Mouse (Mus musculus) forebrain, embryonic 10.5 days (tissue): Measurements from ENCODE around the gene Rbm47. TPM values are rescaled to one million over a fixed set of nuclear protein-coding genes. Genes with fewer than 3 reads are reported as not detected.

ENCODE experiments used
- DNase-seq: peaks from one replicate; pipeline ENCODE4 v3.0.0-alpha.2; 2017; ENCODE audit warnings: low spot score; ENCODE audit errors: extremely low spot score
- H3K27ac ChIP-seq: fragments of 300-500 bp; sonication (generic); 2 replicates; pipeline ENCODE4 v1.5.1; 2016; ENCODE audit warnings: mild to moderate bottlenecking
- H3K27me3 ChIP-seq: fragments of 300-500 bp; sonication (generic); 2 replicates; pipeline ENCODE4 v1.6.1; 2016; ENCODE audit warnings: mild to moderate bottlenecking; ENCODE audit not compliant: poor library complexity, severe bottlenecking
- H3K36me3 ChIP-seq: fragments of 300-500 bp; sonication (generic); replicated peaks from 2 replicates; pipeline ENCODE4 v1.6.1; 2016; ENCODE audit warnings: mild to moderate bottlenecking, moderate library complexity
- H3K4me1 ChIP-seq: fragments of 300-500 bp; sonication (generic); 2 replicates; pipeline ENCODE4 v1.6.1; 2016
- H3K4me3 ChIP-seq: fragments of 300-500 bp; sonication (generic); 2 replicates; pipeline ENCODE4 v1.5.1; 2016; ENCODE audit warnings: mild to moderate bottlenecking, moderate library complexity
- H3K9me3 ChIP-seq: fragments of 300-500 bp; sonication (generic); 2 replicates; pipeline ENCODE4 v1.6.1; 2016; ENCODE audit warnings: mild to moderate bottlenecking, moderate library complexity
- WGBS: fragments of 180-500 bp; shearing (Covaris S2); methylation state at CpG from one replicate; pipeline ENCODE4 v1.1.7; 2016; 5-methylcytosine and 5-hydroxymethylcytosine counted together
- polyA plus RNA-seq: library from polyadenylated mRNA; unstranded; fragments of >200 nt; fragmentation: Nextera tagmentation; extraction: Ambion mirVana; gene quantifications from 2 replicates; pipeline ENCODE4 v1.2.1, GENCODE M21; 2016

Gene Rbm47
- polyA plus RNA-seq, 1 experiment from 2014 or later, result 3.4 TPM

GRCm38 (mm10) chr5:66062046-66062929 is 110.6 kb downstream of the Rbm47 start:
- Histone ChIP-seq H3K27ac (no peak overlapping the region), H3K4me3 (no peak overlapping the region), H3K4me1 (peaks cover 2% of the 10 kb centered on the region; the same call in 1 of the 2 replicates), H3K36me3 (no peaks in the 10 kb centered on the region), H3K27me3 (no peaks in the 10 kb centered on the region), H3K9me3 (no peaks in the 10 kb centered on the region)
- WGBS, result 88% methylated on average over 19 of the region's 19 CpGs
- DNase-seq, result no peak

GRCm38 (mm10) chr5:66061667-66062045 is 111.3 kb downstream of the Rbm47 start:
- 90% methylated on average over 4 of the region's 4 CpGs for WGBS
- no peak overlapping the region for H3K4me3 ChIP-seq

GRCm38 (mm10) chr5:66058844-66059243 is 114.1 kb downstream of the Rbm47 start:
- Histone ChIP-seq H3K36me3 (no peaks in the 10 kb centered on the region), H3K4me1 (peaks cover 3% of the 10 kb centered on the region; the same call in 1 of the 2 replicates), H3K4me3 (no peak overlapping the region), H3K9me3 (no peaks in the 10 kb centered on the region), H3K27ac (no peak overlapping the region), H3K27me3 (no peaks in the 10 kb centered on the region)
- 95% methylated on average over 5 of the region's 5 CpGs for WGBS
- no peak for DNase-seq

More at GRCm38 (mm10) chr5:66061667-66062045, 111.3 kb downstream of the Rbm47 start:
- no peaks in the 10 kb centered on the region for H3K9me3 ChIP-seq
- H3K4me1 ChIP-seq, result no peaks in the 10 kb centered on the region
- no peak overlapping the region for H3K27ac ChIP-seq
- DNase-seq, result no peak
- H3K36me3 ChIP-seq, result no peaks in the 10 kb centered on the region
- no peaks in the 10 kb centered on the region for H3K27me3 ChIP-seq

- no peak overlapping the region for H3K27ac ChIP-seq
- DNase-seq, result no peak
- H3K27me3 ChIP-seq, result no peaks in the 10 kb centered on the region
- 79% methylated on average over 4 of the region's 4 CpGs for WGBS
- no peaks in the 10 kb centered on the region for H3K9me3 ChIP-seq
- H3K4me3 ChIP-seq, result no peak overlapping the region
- peaks cover 3% of the 10 kb centered on the region; the same call in 1 of the 2 replicates for H3K4me1 ChIP-seq
- no peaks in the 10 kb centered on the region for H3K36me3 ChIP-seq
Measured at GRCm38 (mm10) chr5:66056680-66057079, 116.2 kb downstream of the Rbm47 start.

GRCm38 (mm10) chr5:66054394-66054793 is 118.5 kb downstream of the Rbm47 start:
- Histone ChIP-seq H3K9me3 (no peaks in the 10 kb centered on the region), H3K36me3 (no peaks in the 10 kb centered on the region), H3K27me3 (no peaks in the 10 kb centered on the region), H3K4me3 (no peak overlapping the region), H3K27ac (no peak overlapping the region), H3K4me1 (peaks cover 3% of the 10 kb centered on the region; the same call in 1 of the 2 replicates)
- WGBS, result 56% methylated on average over 9 of the region's 9 CpGs
- DNase-seq, result no peak

GRCm38 (mm10) chr5:66052777-66053548 is 120.0 kb downstream of the Rbm47 start:
- Histone ChIP-seq H3K4me3 (no peak overlapping the region), H3K4me1 (peaks cover 3% of the 10 kb centered on the region; the same call in 1 of the 2 replicates), H3K9me3 (no peaks in the 10 kb centered on the region), H3K27me3 (no peaks in the 10 kb centered on the region), H3K36me3 (no peaks in the 10 kb centered on the region), H3K27ac (no peak overlapping the region)
- 90% methylated on average over 20 of the region's 20 CpGs for WGBS
- DNase-seq, result no peak

- DNase-seq, result no peak
- H3K27me3 ChIP-seq, result no peaks in the 10 kb centered on the region
- no peak overlapping the region for H3K4me3 ChIP-seq
- no peaks in the 10 kb centered on the region for H3K9me3 ChIP-seq
- no peaks in the 10 kb centered on the region for H3K36me3 ChIP-seq
- H3K4me1 ChIP-seq, result peaks cover 3% of the 10 kb centered on the region; the same call in 1 of the 2 replicates
- WGBS, result 91% methylated on average over 5 of the region's 5 CpGs
- H3K27ac ChIP-seq, result no peak overlapping the region
Measured at GRCm38 (mm10) chr5:66050841-66051240, 122.1 kb downstream of the Rbm47 start.

- H3K4me3 ChIP-seq, result no peak overlapping the region
- no peaks in the 10 kb centered on the region for H3K27me3 ChIP-seq
- DNase-seq, result no peak
- H3K27ac ChIP-seq, result no peak overlapping the region
- H3K4me1 ChIP-seq, result 0 out of 2 replicates have a peak, but pooled peaks cover 3% of the 10 kb centered on the region
- WGBS, result 89% methylated on average over 3 of the region's 3 CpGs
- H3K36me3 ChIP-seq, result no peaks in the 10 kb centered on the region
- no peaks in the 10 kb centered on the region for H3K9me3 ChIP-seq
Measured at GRCm38 (mm10) chr5:66046356-66046755, 126.6 kb downstream of the Rbm47 start.

GRCm38 (mm10) chr5:66043897-66044296 is 129.0 kb downstream of the Rbm47 start:
- no peaks in the 10 kb centered on the region for H3K9me3 ChIP-seq
- no peak overlapping the region for H3K27ac ChIP-seq
- no peaks in the 10 kb centered on the region for H3K36me3 ChIP-seq
- 0 out of 2 replicates have a peak, but pooled peaks cover 3% of the 10 kb centered on the region for H3K4me1 ChIP-seq
- H3K27me3 ChIP-seq, result no peaks in the 10 kb centered on the region
- no peak overlapping the region for H3K4me3 ChIP-seq
- WGBS, result 80% methylated on average over 3 of the region's 3 CpGs
- no peak for DNase-seq

GRCm38 (mm10) chr5:66042651-66043340 is 130.1 kb downstream of the Rbm47 start:
- Histone ChIP-seq H3K4me3 (no peak overlapping the region), H3K4me1 (0 out of 2 replicates have a peak, but pooled peaks cover 3% of the 10 kb centered on the region), H3K27me3 (no peaks in the 10 kb centered on the region), H3K9me3 (no peaks in the 10 kb centered on the region), H3K27ac (no peak overlapping the region), H3K36me3 (no peaks in the 10 kb centered on the region)
- no peak for DNase-seq
- WGBS, result 54% methylated on average over 10 of the region's 10 CpGs

GRCm38 (mm10) chr5:66040744-66041279 is 132.1 kb downstream of the Rbm47 start:
- H3K9me3 ChIP-seq, result no peaks in the 10 kb centered on the region
- WGBS, result 87% methylated on average over 7 of the region's 7 CpGs

GRCm38 (mm10) chr5:66039813-66040212 is 133.1 kb downstream of the Rbm47 start:
- no peak overlapping the region for H3K27ac ChIP-seq
- H3K9me3 ChIP-seq, result no peaks in the 10 kb centered on the region
- no peak overlapping the region for H3K4me3 ChIP-seq
- peaks cover 14% of the 10 kb centered on the region; the same call in 1 of the 2 replicates for H3K4me1 ChIP-seq
- no peaks in the 10 kb centered on the region for H3K27me3 ChIP-seq
- no peak for DNase-seq
- H3K36me3 ChIP-seq, result no peaks in the 10 kb centered on the region
- 87% methylated on average over 2 of the region's 2 CpGs for WGBS

More at GRCm38 (mm10) chr5:66040744-66041279, 132.1 kb downstream of the Rbm47 start:
- Histone ChIP-seq H3K27me3 (no peaks in the 10 kb centered on the region), H3K4me1 (peaks cover 13% of the 10 kb centered on the region; the same call in 1 of the 2 replicates), H3K27ac (no peak overlapping the region), H3K36me3 (no peaks in the 10 kb centered on the region), H3K4me3 (no peak overlapping the region)
- DNase-seq, result no peak
